Mouse (Mus musculus) testis, postnatal 14 days (tissue): ENCODE measurements around the gene Pithd1.
A peak's percentile ranks its signal among the peaks of the same experiment; 100 is the strongest.
"Not testable (repeated sequence)": the region's sequence is repeated elsewhere in the genome, so short reads cannot be mapped to it uniquely, and the experiment has no call there.

Experiments used
- DNase-seq: peaks from one replicate; pipeline ENCODE4 v3.0.0; 2021; ENCODE audit warnings: low spot score

The Pithd1 gene

DNA sequence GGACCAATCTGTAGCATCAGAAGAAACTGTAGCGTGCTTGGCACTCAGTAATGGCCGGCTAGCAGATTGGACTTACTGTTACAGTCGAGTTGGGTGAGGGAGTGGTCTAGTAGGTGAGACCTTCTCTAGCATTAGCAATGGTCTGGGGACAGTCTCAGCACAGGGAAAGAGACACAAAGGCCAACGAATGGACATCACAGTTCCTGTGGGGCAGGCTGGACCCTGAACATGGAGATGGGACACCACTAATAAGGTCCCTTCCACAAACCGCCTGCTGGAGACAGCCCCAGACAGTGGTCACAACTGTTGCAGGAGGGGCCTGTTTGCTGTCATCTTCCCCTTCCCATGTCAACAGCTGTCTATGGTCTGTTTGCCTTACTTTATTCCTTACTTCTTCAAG is 25.4 kb downstream of the Pithd1 start:
- no peak for DNase-seq

DNA sequence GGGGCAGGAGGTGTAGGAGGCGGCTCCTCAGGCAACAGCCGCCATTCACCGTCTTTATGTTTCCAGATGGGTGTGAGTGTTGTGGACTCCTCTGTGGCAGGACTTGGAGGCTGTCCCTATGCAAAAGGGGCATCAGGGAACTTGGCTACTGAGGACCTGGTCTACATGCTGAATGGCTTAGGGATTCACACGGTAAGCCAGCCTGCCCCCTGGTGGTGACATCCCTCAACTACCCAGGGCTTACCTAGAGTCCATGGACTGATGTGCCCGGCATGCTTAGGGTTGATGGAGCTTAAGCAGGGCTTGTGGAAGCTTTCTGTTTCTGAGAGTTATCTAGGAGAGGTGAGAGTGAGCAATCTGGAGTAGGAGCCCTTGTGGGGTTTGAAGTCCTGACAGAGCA is 26.3 kb downstream of the Pithd1 start:
- peak; percentile 59 for DNase-seq

DNA sequence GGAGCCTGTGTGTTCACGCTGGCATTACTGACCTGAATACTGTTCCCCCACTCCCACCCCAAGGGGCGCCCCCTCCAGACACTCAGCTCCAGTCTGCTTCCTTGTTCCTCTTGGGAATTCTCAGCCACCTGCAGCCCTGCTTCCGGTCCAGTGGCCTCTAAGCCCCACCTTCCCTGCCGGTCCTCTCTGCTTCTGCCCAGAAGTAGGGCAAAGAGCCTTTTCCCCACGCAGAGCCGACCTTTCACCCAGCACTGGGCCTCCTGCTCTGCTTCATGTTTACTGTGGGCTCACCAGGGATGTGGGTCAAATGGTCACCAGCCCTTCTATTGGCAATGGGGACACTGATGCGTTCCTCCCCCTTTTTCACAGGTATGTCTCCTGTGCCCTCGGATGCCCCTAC is 28.7 kb downstream of the Pithd1 start:
- no peak for DNase-seq

DNA sequence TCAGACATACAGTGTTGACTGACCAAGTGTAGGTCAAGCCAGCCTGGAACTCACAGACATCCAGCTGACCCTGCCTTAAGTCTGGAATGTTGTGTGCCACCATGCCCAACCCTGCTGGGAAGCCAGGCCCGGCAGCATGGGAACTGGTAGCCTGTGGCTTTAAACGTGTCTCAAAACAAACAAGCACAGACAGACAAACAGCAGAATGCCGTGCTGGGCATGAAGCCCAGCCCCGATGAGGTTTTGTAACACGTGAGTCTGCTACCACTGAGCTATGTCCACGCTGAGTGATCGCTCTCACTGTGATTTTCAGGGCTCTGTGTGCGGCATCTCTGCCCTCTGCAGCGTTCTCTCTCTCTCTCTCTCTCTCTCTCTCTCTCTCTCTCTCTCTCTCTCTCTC is 31.2 kb downstream of the Pithd1 start:
- no peak for DNase-seq

DNA sequence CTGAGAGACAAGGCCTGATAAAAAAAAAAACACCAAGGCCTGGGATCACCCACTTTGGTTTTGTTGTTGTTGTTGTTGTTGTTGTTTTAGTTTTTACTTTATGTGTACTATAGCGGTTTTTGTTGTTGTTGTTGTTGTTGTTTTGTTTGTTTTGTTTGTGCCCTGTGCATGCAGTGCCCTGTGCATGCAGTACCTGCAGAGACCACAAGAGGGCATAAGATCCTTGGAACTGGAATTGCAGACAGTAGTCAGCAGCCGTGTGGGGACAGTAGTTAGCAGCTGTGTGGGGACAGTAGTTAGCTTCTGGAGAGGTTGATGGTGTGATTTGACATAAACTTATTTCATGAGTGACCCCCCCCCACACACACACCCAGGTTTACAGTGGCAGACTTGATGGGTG is 32.8 kb downstream of the Pithd1 start:
- no peak for DNase-seq

DNA sequence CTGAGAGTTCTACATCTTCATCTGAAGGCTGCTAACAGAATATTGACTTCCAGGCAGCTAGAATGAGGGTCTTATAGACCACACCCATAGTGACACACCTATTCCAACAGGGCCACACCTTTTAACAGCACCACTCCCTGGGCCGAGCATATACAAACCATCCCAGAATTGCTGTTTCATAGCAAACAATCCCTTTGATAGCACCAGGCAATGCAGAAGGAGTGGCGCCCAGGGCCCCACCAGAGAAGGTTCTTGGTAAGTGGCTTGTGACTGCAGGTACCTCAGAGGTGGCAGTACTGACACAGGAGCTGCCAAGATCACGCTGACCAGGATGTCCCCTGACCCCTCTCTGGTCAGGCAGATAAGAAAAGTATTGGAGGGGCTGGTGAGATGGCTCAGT is 33.9 kb downstream of the Pithd1 start:
- DNase-seq, result no peak

DNA sequence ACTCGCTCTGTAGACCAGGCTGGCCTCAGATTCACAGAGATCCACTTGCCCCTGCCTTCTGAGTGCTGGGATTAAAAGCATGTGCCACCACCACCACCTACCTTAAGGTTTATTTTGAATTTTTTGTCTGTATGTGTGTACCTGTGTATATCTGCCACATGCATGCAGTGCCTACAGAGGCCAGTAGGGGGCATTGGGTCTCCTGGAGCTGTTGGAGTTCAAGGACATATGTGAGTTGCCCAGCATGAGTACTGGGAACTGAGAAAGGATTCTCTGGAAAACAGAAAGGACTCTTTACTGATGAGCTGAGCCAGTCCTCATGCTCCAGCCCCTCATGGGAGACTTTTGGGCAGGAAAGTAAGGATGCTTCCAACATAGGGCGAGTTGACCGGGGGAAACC is 35.6 kb downstream of the Pithd1 start:
- DNase-seq, result no peak

DNA sequence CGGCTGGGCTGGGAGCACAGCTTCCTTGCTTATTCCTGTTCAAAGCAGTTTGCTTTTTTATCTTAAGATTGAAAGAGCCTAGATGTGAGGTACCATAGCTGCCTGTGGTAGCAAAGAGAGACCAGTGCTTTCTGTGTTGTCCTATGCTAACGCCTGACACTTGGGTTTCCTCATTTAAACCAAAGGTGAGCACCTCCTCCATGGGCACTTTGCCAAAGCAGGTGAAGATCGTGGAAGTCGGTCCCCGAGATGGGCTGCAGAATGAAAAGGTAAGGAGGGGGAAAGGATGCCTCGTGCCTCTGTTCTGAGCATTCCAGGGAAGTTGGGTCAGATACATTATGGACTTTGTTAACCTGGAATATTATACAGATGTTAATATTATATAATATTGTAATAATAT is 36.7 kb downstream of the Pithd1 start:
- no peak for DNase-seq

DNA sequence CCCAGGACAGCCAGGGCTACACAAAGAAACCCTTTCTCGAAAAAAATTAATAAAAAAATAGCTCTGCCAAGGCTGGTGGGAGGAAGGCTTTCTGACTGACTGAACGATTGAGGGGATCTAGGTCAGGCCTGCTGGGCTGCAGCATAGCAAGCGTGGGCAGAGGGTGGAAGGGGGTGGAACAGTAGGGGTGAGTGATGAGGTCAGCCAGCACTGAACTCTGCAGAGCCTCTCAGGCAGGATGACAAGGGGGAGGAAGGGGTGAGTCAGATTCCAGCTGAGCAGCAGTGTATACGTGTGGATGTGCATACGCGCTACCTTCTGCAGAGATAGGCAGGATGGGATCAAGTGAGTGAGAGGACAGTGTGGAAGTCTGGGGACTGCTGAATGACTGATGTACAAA is 37.2 kb downstream of the Pithd1 start:
- no peak for DNase-seq

DNA sequence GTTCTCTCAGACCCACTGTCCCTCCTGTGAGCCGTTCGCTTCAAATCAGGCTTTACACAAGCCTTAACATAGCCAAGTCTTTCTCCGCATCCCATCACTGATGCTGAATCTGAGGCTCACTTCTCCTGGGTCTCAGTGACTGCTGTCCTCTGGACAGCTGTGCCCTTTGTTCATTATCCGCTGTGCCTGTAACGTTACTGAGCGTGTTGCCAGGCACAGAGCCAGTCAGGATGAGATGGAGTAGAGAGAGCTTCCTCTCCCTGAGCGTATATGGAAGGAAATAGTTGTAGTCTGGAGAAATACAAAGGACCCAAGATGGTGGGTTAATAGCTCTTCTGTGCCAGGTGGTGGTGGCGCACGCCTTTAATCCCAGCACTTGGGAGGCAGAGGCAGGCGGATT is 37.6 kb downstream of the Pithd1 start:
- DNase-seq, result no peak

DNA sequence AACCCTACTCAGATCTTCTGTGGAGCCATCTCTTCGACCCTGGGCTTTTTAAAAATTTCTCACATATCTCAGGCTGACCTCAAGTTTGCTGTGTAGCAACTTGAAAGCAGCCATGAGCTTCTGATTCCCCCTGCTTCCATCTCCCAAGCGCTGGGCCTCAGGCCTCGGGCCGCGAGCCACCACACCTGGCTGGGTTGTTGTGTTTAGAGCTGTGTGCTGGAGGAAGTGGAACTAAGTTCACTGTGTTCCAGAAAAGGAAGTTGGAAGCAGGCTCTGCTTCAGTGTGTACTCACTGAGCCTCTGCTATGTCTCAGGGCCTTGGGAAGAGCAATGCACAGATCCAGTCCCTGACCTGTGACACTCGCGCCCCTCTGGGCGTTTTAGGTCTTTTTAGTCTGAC is 38.9 kb downstream of the Pithd1 start:
- no peak for DNase-seq

DNA sequence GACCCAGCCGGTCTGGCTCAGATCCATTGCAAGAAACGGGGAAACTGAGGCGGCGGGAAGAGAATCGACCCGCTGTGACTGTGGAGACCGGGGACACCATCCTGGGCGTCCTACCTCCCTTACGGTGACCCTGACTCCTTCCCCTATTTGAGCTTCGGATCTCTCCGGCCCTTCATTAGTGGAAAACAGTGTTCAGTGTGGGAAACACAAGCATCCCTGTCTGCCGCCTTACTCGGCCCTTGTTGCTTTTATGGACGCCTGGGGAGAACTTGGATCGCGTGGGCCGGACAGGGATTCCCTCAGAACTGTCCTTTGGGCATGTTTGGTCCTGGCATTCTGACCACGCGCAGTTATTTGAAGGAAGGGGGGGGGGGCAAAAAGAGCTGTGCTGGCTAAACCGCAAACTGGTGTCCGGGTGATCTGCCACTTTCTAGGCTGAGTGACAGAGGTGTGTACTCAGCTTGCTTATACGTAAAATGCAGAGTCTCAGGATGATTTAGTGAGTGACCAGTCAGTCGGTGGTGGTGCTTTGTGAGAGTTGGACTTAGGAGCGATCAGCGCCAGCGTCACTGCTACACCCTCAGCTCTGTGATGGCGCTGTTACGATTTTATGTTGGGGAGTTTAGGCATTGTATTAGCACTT is 40.3 kb downstream of the Pithd1 start:
- no peak for DNase-seq

DNA sequence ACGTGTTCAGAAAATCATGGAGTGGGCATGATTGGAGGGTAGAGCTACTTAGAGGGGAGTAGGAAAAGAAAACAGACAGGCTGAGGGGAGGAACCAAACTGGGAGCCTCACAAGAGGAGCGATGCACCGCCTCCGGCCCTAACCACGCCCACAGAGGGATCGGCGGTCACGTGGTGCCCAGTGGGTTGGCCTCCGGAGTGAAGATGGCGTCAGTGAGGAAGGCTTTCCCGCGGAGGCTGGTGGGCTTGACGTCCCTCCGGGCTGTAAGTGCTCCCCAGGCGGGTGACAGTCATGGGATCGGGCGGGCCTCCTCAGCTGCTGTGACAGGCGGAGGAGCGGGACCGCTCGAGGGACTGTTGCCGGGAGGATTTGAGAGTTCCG is 40.8 kb downstream of the Pithd1 start, which contains the start of gene Hmgcl:
Hmgcl (plus strand) TSS at position 171 of the 381 bp plus-strand sequence.
- DNase-seq, result peak; percentile 93

DNA sequence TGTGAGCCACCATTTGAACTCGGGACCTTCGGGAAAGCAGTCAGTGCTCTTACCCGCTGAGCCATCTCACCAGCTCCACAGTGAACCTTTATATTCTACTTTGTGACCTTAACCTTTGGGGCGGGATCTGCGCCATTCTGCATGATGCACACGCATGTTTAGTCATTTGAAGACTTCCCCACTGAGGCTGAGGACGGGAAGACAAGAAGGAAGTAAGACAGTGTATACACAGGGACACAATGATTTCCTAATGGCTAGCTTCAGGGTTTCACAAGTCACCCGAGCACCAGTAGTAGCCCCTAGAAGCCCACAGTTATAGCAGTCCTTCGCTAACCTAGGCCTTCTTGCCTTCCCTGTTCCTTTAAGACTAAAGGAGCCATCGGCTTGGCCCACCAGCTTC is 41.4 kb downstream of the Pithd1 start:
- DNase-seq, result no peak

DNA sequence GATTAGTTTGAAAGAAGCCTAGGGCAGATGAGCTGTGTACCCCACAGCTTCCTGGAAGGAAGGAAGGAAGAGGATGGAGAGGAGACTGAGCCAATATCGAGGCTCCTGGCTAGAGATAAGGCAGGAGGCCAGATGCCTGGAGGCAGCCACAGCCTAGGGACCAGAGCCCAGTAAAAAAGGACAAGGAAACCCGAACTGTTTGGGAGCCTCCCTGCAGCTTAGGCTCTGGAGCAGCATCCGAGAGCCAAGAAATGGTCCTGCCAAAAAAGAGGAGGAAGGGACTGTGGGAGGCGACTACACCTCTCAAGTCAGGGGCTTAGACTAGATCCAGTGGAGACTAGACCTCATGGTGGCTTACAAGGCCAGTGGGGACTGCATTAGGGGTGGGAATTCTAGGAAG is 43.7 kb downstream of the Pithd1 start:
- DNase-seq, result no peak

DNA sequence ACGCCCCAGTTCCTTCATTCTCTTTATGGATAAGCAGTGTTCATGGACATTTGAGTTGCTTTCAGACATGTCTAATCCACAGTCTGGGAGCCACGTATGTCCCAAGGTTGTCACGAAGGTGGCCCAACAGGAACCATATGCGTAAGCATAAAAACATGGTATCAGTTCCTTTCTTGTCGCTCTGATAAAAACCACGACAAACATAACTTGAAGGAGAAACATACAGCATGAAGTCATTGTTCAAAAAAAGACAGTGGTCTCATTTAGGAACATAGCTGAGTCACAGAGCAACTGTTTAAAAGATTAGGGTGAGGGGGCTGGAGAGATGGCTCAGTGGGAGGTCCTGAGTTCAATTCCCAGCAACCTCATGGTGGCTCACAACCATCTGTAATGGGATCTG is 44.9 kb downstream of the Pithd1 start:
- DNase-seq, result no peak

DNA sequence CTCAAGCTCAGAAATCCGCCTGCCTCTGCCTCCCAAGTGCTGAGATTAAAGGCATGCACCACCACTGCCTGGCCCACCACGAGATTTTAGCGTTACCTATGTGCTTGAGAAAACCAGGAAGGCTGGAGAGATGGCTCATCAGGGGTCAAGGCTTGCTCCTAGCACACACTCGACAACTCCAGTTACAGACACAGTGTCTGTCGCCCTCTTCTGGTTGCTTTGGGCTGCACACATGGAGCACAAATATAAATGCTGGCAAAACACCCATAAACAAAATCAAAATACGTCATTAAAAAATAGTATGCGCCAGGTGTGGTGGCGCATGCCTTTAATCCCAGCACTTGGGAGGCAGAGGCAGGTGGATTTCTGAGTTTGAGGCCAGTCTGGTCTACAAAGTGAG is 46.0 kb downstream of the Pithd1 start:
- not testable (repeated sequence) for DNase-seq

DNA sequence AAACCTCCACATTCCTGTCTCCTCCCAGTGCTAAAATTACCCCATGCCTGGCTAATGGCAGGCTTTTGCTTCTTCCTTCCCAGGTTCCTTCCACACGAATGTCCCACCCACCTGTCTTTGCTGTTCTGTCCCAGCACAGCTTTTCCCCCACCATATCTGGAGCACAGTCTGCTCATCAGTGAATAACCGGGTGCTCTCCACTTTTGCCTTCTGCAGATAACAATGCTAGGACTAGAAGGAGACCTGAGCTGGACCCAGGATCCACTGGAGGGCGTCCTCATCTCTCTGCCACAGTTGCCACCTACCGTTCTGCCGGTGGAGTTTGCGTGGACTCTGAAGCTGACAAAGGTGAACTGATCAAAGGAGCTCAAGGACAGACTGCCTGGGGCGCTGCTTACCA is 48.2 kb downstream of the Pithd1 start:
- no peak for DNase-seq

DNA sequence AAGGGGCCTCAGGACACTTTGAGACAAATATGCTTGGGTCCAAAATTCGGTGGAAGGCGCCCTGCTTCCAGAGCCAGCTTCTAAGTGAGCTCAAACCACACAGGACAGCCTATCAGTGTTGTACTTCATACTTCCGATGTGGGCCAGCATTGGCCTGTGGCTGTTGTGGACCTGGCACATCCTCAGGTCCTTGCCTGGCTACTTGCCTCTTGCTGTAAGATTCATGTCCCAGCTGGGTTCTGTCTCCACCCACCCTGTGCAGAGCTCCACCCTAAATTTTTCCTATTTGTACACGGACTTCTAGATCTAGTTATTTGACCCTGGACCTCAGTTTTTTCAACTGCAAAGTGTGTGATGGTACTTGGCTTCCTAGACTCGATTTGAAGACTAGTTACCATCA is 51.6 kb downstream of the Pithd1 start:
- DNase-seq, result no peak

DNA sequence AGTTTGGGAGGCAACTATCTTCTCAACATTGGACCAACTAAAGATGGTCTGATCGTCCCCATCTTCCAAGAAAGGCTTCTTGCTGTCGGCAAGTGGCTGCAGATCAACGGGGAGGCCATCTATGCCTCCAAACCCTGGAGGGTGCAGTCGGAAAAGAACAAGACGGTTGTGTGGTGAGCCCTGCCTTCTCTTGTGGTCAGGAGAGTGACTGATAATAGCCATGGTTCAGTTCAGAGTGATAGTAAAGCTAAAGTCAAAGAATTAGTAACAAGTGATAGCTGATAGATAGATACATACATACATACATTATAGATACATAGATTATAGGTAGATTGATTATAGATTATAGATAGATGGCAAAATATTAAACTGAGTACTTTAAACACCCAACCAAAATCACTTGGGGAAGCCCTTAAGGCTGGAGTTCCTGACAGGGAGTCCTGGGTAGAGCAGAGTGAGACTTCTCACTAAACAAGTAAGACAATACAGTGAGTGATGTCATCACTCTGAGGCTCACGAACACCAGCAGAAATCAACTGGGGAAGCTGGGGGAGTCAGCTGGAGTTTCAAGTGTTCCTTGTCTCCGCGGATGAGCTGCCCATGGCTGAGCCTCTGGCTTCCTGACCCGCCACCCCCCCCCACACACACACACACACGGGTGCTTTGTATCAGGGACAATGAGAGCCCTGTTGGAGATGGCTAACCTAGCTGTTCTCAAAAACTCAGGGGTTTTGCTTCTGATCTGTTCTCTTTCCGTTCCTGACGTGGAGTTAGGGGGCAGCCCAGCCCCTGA is 52.2 kb downstream of the Pithd1 start:
- no peak for DNase-seq

DNA sequence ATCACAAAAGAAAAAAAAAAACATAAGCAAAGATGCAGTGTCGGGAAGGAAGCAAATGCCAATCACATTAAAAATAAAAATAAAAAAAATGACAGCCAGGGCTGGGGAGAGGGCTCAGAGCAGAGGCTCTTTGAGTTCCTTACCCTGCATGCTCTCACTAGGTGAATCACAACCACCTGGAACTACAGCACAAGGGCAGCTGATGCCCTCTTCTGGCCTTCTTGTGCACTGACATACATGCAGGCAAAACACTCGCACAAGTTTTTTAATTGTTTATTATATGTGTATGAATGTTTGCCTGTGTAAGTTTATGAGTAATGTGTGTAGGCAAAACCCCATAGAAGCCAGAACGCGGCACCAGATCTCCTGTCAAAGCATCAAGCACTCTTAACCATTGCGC is 55.2 kb downstream of the Pithd1 start:
- no peak for DNase-seq

DNA sequence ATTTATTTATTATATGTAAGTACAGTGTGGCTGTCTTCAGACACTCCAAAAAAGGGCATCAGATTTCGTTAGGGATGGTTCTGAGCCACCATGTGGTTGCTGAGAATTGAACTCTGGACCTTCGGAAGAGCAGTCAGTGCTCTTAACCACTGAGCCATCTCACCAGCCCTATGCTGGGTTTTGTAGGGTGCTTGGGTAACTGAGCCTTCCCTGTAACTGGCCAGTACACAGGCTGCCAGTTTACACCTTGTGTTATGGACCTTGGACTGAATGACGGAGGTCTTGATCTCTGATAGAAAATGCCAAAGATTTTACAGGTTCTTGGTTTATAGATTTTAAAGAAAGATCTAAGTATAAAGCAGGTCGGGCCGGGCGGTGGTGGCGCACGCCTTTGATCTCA is 56.8 kb downstream of the Pithd1 start:
- no peak for DNase-seq

DNA sequence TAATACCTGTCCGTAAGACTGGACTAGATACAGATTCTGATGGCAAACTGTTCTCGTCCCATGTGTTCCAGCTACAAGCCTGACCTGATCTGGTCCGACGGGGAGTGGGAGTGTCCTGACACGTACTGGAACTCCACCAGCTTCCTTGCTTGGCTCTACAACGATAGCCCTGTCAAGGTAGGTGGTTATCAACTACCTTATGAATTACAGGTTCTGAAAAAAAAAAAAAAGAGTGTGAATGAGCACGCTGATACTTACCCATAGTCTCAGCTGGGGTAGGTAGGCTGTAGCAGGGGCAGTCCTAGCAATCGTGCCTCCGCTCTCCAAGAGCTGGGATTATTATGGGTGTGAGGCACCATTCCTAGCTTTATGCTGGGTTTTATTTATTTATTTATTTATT is 57.2 kb downstream of the Pithd1 start:
- no peak for DNase-seq

DNA sequence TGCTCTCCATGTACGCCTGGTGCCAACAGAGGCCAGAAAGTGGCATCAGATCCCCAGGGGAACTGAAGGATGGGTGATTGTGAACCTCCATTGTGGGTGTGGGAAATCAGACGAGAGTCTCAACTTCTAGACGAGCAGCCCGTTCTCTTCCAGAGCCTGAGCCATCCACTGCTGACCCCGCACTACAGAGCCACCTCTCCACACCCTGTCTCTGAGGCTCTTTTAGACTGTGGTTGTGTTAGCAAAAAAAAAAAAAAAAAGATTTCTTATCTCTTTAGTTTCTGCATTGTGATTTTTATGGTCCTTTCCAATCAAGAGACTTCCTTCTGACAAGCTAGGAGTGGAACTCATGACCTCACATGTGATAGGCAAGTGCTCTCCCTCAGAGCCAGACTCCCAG is 57.7 kb downstream of the Pithd1 start:
- DNase-seq, result no peak
